Mouse (Mus musculus) CH12.LX (cell line): Measurements from ENCODE around the gene Rnd3. TPM values are rescaled to one million over a fixed set of nuclear protein-coding genes. Genes with fewer than 3 reads are reported as not detected.

Source experiments
- DNase-seq: peaks from one replicate; pipeline ENCODE4 v3.0.0-alpha.2; 2013; ENCODE audit errors: extremely low read depth
- H3K27ac ChIP-seq: 2 replicates; pipeline ENCODE4 v1.5.1; 2012; ENCODE audit warnings: low read depth, mild to moderate bottlenecking, control low read depth, moderate library complexity; ENCODE audit not compliant: insufficient read depth
- H3K27me3 ChIP-seq: replicated peaks from 2 replicates; pipeline ENCODE3; 2012; ENCODE audit warnings: inconsistent platforms
- H3K36me3 ChIP-seq, 2 experiments: replicated peaks in 1 of 2; 2 replicates each; pipeline versions ENCODE3 to v1.6.1; 2012; ENCODE audit warnings: inconsistent platforms in 1 of 2, low read length in 1 of 2, mild to moderate bottlenecking in 1 of 2, mixed read lengths in 1 of 2, moderate library complexity in 1 of 2; ENCODE audit not compliant: control insufficient read depth in 1 of 2, insufficient read depth in 1 of 2
- H3K4me1 ChIP-seq, 2 experiments: 2 replicates each; pipeline ENCODE4 v1.6.1; 2012; ENCODE audit warnings: inconsistent platforms in 1 of 2, moderate library complexity in 1 of 2; ENCODE audit not compliant: insufficient read depth in 2 of 2, control insufficient read depth in 1 of 2
- H3K4me2 ChIP-seq: 2 replicates; pipeline ENCODE4 v1.6.1; 2012; ENCODE audit warnings: low read depth, mild to moderate bottlenecking, control low read depth; ENCODE audit not compliant: poor library complexity, insufficient read depth, severe bottlenecking
- H3K4me3 ChIP-seq, 3 experiments: fragments of 150-350 bp in 1 of 3; sonication (generic) in 1 of 3; replicated peaks in 1 of 3; 2 replicates each; pipeline versions ENCODE3 to v1.5.1; 2011 to 2012; ENCODE audit warnings: low read depth in 2 of 3, low read length in 2 of 3, mild to moderate bottlenecking in 2 of 3, moderate library complexity in 2 of 3, control low read depth in 1 of 3, improper control_type of control experiment in 1 of 3, inconsistent platforms in 1 of 3, mixed read lengths in 1 of 3; ENCODE audit not compliant: poor library complexity in 1 of 3
- H3K79me2 ChIP-seq: replicated peaks from 2 replicates; pipeline ENCODE4 v1.6.1; 2012; ENCODE audit warnings: mild to moderate bottlenecking, moderate library complexity; ENCODE audit not compliant: control insufficient read depth, poor library complexity, insufficient read depth, severe bottlenecking; ENCODE audit errors: extremely low read depth
- H3K9ac ChIP-seq: 2 replicates; pipeline ENCODE4 v1.6.1; 2012; ENCODE audit warnings: low read depth, mild to moderate bottlenecking, control low read depth, moderate library complexity; ENCODE audit not compliant: insufficient read depth
- H3K9me3 ChIP-seq: replicated peaks from 2 replicates; pipeline ENCODE3; 2012; ENCODE audit warnings: low read length, inconsistent platforms, mixed read lengths
- BHLHE40 ChIP-seq: IDR thresholded peaks from 2 replicates; pipeline ENCODE4 v1.6.1; 2011; ENCODE audit warnings: mild to moderate bottlenecking, low read depth, low read length, improper control_type of control experiment
- CHD1 ChIP-seq: IDR thresholded peaks from 2 replicates; pipeline ENCODE4 v1.6.1; 2012; ENCODE audit warnings: low read depth, low read length, improper control_type of control experiment, inconsistent platforms
- CTCF ChIP-seq, 2 experiments: IDR thresholded peaks in 1 of 2; conservative IDR thresholded peaks in 1 of 2; 2 replicates each; pipeline ENCODE4 v1.5.1; 2011 to 2012; ENCODE audit warnings: low read depth in 2 of 2, low read length in 2 of 2, improper control_type of control experiment in 1 of 2, inconsistent platforms in 1 of 2, mild to moderate bottlenecking in 1 of 2, moderate library complexity in 1 of 2
- E2F4 ChIP-seq: IDR thresholded peaks from 2 replicates; pipeline ENCODE4 v1.6.1; 2011; ENCODE audit warnings: low read depth, low read length, improper control_type of control experiment; ENCODE audit not compliant: insufficient replicate concordance
- ELF1 ChIP-seq: IDR thresholded peaks from 2 replicates; pipeline ENCODE4 v1.6.1; 2014; ENCODE audit warnings: low read depth, mild to moderate bottlenecking, inconsistent platforms, low read length, improper control_type of control experiment
- EP300 ChIP-seq: IDR thresholded peaks from 2 replicates; pipeline ENCODE4 v1.6.1; 2011; ENCODE audit warnings: low read length, improper control_type of control experiment
- ETS1 ChIP-seq: conservative IDR thresholded peaks from 2 replicates; pipeline ENCODE4 v1.6.1; 2012; ENCODE audit warnings: low read depth, mild to moderate bottlenecking, inconsistent platforms, low read length, improper control_type of control experiment, moderate library complexity
- GABPA ChIP-seq: IDR thresholded peaks from 2 replicates; pipeline ENCODE4 v1.6.1; 2012; ENCODE audit warnings: low read depth, low read length, improper control_type of control experiment, inconsistent platforms; ENCODE audit not compliant: insufficient replicate concordance
- HCFC1 ChIP-seq: IDR thresholded peaks from 2 replicates; pipeline ENCODE4 v1.6.1; 2012; ENCODE audit warnings: low read depth, mild to moderate bottlenecking, inconsistent platforms, low read length, improper control_type of control experiment
- IRF4 ChIP-seq: IDR thresholded peaks from 2 replicates; pipeline ENCODE4 v1.6.1; 2014; ENCODE audit warnings: low read depth, mild to moderate bottlenecking, inconsistent platforms, low read length, improper control_type of control experiment
- MAFK ChIP-seq: IDR thresholded peaks from 2 replicates; pipeline ENCODE4 v1.6.1; 2011; ENCODE audit warnings: low read length, improper control_type of control experiment; ENCODE audit not compliant: insufficient replicate concordance
- MAX ChIP-seq: IDR thresholded peaks from 2 replicates; pipeline ENCODE4 v1.6.1; 2011; ENCODE audit warnings: low read length, improper control_type of control experiment
- MAZ ChIP-seq: IDR thresholded peaks from 2 replicates; pipeline ENCODE4 v1.6.1; 2012; ENCODE audit warnings: low read depth, mild to moderate bottlenecking, inconsistent platforms, low read length, improper control_type of control experiment, moderate library complexity
- MEF2A ChIP-seq: IDR thresholded peaks from 2 replicates; pipeline ENCODE4 v1.6.1; 2014; ENCODE audit warnings: low read depth, mild to moderate bottlenecking, inconsistent platforms, low read length, improper control_type of control experiment, borderline replicate concordance
- MXI1 ChIP-seq: IDR thresholded peaks from 2 replicates; pipeline ENCODE4 v1.6.1; 2011; ENCODE audit warnings: mild to moderate bottlenecking, low read depth, low read length, improper control_type of control experiment
- NRF1 ChIP-seq: IDR thresholded peaks from 2 replicates; pipeline ENCODE4 v1.6.1; 2014; ENCODE audit warnings: low read depth, mild to moderate bottlenecking, inconsistent platforms, low read length, improper control_type of control experiment, moderate library complexity
- POLR2A ChIP-seq: IDR thresholded peaks from 2 replicates; pipeline ENCODE4 v1.6.1; 2011; ENCODE audit warnings: low read depth, mild to moderate bottlenecking, improper control_type of control experiment, low read length
- POLR2AphosphoS2 ChIP-seq: IDR thresholded peaks from 2 replicates; pipeline ENCODE4 v1.6.1; 2011; ENCODE audit warnings: low read depth, low read length, improper control_type of control experiment
- RAD21 ChIP-seq: IDR thresholded peaks from 2 replicates; pipeline ENCODE4 v1.6.1; 2011; ENCODE audit warnings: low read depth, mild to moderate bottlenecking, low read length, improper control_type of control experiment, moderate library complexity
- RCOR1 ChIP-seq: conservative IDR thresholded peaks from 2 replicates; pipeline ENCODE4 v1.6.1; 2012; ENCODE audit warnings: low read depth, mild to moderate bottlenecking, inconsistent platforms, low read length, improper control_type of control experiment
- SMC3 ChIP-seq: IDR thresholded peaks from 2 replicates; pipeline ENCODE4 v1.6.1; 2011; ENCODE audit warnings: low read depth, low read length, improper control_type of control experiment
- TBP ChIP-seq: conservative IDR thresholded peaks from 2 replicates; pipeline ENCODE4 v1.6.1; 2011; ENCODE audit warnings: low read depth, low read length, improper control_type of control experiment
- USF1 ChIP-seq: IDR thresholded peaks from 2 replicates; pipeline ENCODE4 v1.6.1; 2014; ENCODE audit warnings: low read depth, mild to moderate bottlenecking, inconsistent platforms, low read length, improper control_type of control experiment
- ZC3H11A ChIP-seq: IDR thresholded peaks from 2 replicates; pipeline ENCODE4 v1.6.1; 2012; ENCODE audit warnings: low read depth, mild to moderate bottlenecking, inconsistent platforms, low read length, improper control_type of control experiment
- ZKSCAN1 ChIP-seq: IDR thresholded peaks from 2 replicates; pipeline ENCODE4 v1.6.1; 2012; ENCODE audit warnings: low read depth, inconsistent platforms, low read length, improper control_type of control experiment, borderline replicate concordance
- ZNF384 ChIP-seq: IDR thresholded peaks from 2 replicates; pipeline ENCODE4 v1.6.1; 2012; ENCODE audit warnings: low read depth, low read length, improper control_type of control experiment, inconsistent platforms
- dilution Hi-C: fragments of 300-500 bp; cut with MboI; formaldehyde crosslinking; loops from 2 replicates; pipeline ENCODE4 v1.14.3; 2020; ENCODE audit warnings: low sequenced_read_pairs; ENCODE audit not compliant: extremely low pct_unique_long_range_greater_than_20kb, extremely low pct_ligation_motif_present
- in situ Hi-C: fragments of 300-500 bp; cut with MboI; formaldehyde crosslinking; loops from 3 replicates; pipeline ENCODE4 v1.14.3; 2019; ENCODE audit warnings: low sequenced_read_pairs, low pct_ligation_motif_present, low pct_unique_long_range_greater_than_20kb, mixed read lengths
- polyA plus RNA-seq: library from polyadenylated mRNA; unstranded; fragments of >175 nt; gene quantifications from 2 replicates; pipeline ENCODE4 v1.2.1, GENCODE M21; 2012; ENCODE audit warnings: low read depth; ENCODE audit not compliant: insufficient read length
- total RNA-seq, 2 experiments: library from RNA; depleted of rRNA; stranded (reverse); fragments of 300-350 nt in 1 of 2; fragments of >200 nt in 1 of 2; gene quantifications; 2 replicates each; pipeline ENCODE4 v1.2.3; 2012 to 2014

Rnd3 gene
- total and polyA plus RNA-seq, 3 experiments: 0.08 to 1.5 (median 0.80) TPM

DNA sequence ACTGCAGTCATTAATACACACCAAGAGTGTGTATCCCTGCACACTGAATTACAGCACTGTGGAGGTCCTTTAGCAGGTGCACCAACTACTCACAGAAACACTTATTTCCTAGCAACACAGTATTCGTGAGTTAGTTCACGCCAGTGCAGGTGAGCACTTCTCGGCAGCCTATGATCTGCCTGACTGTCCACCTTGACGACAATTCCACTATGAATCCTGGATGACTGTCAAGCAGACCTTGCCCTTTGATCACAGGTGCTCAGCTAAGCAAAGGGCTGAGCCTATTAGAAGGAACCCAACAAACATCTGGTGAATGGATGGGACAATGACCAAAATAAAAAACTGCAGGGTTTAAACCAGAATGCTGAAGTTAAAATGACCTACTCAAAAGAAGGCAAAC, 20.8 kb downstream of the Rnd3 start:
- H3K4me3 ChIP-seq: no peak overlapping the region
- no peak overlapping the region for H3K27ac ChIP-seq
- dilution Hi-C loops (no loop called here), in situ Hi-C loops (loop anchor here (25.0 kb wide), 1 partner anchor 816 kb away; no protein-coding TSS in a partner anchor)
- H3K4me2 ChIP-seq: no peak overlapping the region
- no peaks in the 10 kb centered on the region for H3K9me3 ChIP-seq
- no peak for DNase-seq
- H3K36me3 ChIP-seq: no peaks in the 10 kb centered on the region
- H3K9ac ChIP-seq: no peak overlapping the region
- no peak for TF ChIP-seq GABPA
- TF ChIP-seq ZKSCAN1: no peak
- no peak for TF ChIP-seq RAD21
- TF ChIP-seq BHLHE40: no peak
- no peak for TF ChIP-seq MEF2A
- TF ChIP-seq POLR2AphosphoS2: no peak
- TF ChIP-seq HCFC1: no peak
- TF ChIP-seq ETS1: no peak
- TF ChIP-seq ZC3H11A: no peak
- no peak for TF ChIP-seq NRF1
- no peaks in the 10 kb centered on the region for H3K79me2 ChIP-seq
- no peaks in the 10 kb centered on the region for H3K27me3 ChIP-seq
- no peaks in the 10 kb centered on the region for H3K4me1 ChIP-seq

DNA sequence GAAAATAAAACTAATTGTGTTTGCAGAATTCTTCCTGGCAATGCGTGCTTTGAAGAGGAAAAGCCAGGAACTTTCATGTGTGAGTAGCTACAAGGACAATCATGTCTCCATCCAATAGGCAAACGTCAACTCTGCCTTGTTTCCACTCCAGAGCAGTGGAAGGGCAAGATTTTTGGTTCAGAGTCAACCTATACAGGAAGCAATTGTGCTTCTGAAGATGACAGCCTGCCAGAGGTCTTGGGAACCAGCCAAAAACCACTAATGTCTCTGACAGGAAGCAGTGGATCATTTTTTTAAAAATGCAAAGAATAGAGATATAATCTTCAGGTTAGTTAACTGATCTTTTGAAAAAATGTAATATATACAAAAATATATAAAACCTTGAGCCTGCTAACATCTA, 38.6 kb downstream of the Rnd3 start:
- TF ChIP-seq ETS1 (no peak), MAZ (no peak), ELF1 (no peak)
- no peaks in the 10 kb centered on the region for H3K27me3 ChIP-seq
- no peak overlapping the region for H3K4me3 ChIP-seq
- no peaks in the 10 kb centered on the region for H3K9me3 ChIP-seq
- no peak overlapping the region for H3K4me2 ChIP-seq
- H3K4me1 ChIP-seq: no peaks in the 10 kb centered on the region
- in situ Hi-C loops: no loop called here
- dilution Hi-C loops: no loop called here
- no peak overlapping the region for H3K9ac ChIP-seq
- H3K79me2 ChIP-seq: no peaks in the 10 kb centered on the region
- no peaks in the 10 kb centered on the region for H3K36me3 ChIP-seq
- no peak overlapping the region for H3K27ac ChIP-seq
- DNase-seq: no peak

DNA sequence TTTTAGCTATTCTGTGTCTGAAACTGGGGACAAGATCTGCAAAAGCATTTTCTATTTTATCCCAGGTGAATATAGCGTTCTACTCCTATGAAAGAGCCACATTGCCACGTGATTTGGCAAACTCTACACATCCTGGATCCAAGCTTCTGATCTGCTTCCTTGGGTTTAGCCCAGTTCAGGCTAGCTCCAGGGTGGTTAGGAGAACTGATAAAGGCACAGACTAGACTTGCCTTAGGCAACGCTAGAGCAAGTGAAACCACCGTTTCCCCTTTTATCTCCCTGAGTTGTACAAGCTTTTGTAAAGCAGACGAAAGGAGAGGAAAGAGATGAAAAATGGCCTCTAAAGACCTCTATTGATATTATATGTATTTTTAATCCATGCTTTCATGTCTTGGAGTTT, 40.3 kb downstream of the Rnd3 start:
- no peaks in the 10 kb centered on the region for H3K4me1 ChIP-seq
- H3K4me2 ChIP-seq: no peak overlapping the region
- H3K9me3 ChIP-seq: no peaks in the 10 kb centered on the region
- H3K79me2 ChIP-seq: no peaks in the 10 kb centered on the region
- TF ChIP-seq MEF2A (no peak), MAFK (no peak), RCOR1 (no peak), USF1 (no peak), POLR2A (no peak), ZKSCAN1 (no peak), ZNF384 (no peak), MXI1 (no peak), IRF4 (no peak), ETS1 (no peak), CHD1 (no peak), BHLHE40 (no peak), E2F4 (no peak), CTCF (conservative IDR thresholded peaks at IDR 0.05 in 1 of 2, IDR thresholded peaks at IDR 0.05 in 1 of 2; ENCODE audit: low read depth in 2 of 2, low read length in 2 of 2) (no peak), MAZ (no peak), SMC3 (no peak), TBP (no peak), EP300 (no peak), MAX (no peak)
- dilution Hi-C loops (no loop called here), in situ Hi-C loops (no loop called here)
- no peak overlapping the region for H3K27ac ChIP-seq
- no peaks in the 10 kb centered on the region for H3K27me3 ChIP-seq
- peak; percentile 3 for DNase-seq
- H3K9ac ChIP-seq: no peak overlapping the region
- H3K4me3 ChIP-seq: no peak overlapping the region
- H3K36me3 ChIP-seq: no peaks in the 10 kb centered on the region
